Mouse (Mus musculus) heart, embryonic 16.5 days (tissue): ENCODE data around the gene Iqsec3. TPM values are rescaled to one million over a fixed set of nuclear protein-coding genes. Genes with fewer than 3 reads are reported as not detected.

ENCODE experiments used
- ATAC-seq: fragments of 200-750 bp; cut with Nextera tagmentation; replicated peaks from 2 replicates; pipeline ENCODE4 v1.8.0; 2017; ENCODE audit warnings: moderate number of reproducible peaks; ENCODE audit not compliant: insufficient read depth, low FRiP score; ENCODE audit errors: extremely low read depth
- H3K27ac ChIP-seq: fragments of 300-500 bp; sonication (generic); 2 replicates; pipeline ENCODE4 v1.5.1; 2014; ENCODE audit warnings: mild to moderate bottlenecking, low read length, control low read depth, moderate library complexity
- H3K27me3 ChIP-seq: fragments of 300-500 bp; sonication (generic); 2 replicates; pipeline ENCODE4 v1.6.1; 2014; ENCODE audit warnings: low read length, mixed read lengths; ENCODE audit not compliant: control insufficient read depth, insufficient read depth
- H3K36me3 ChIP-seq: fragments of 300-500 bp; sonication (generic); 2 replicates; pipeline ENCODE4 v1.6.1; 2014; ENCODE audit not compliant: control insufficient read depth, insufficient read depth
- H3K4me1 ChIP-seq: fragments of 300-500 bp; sonication (generic); 2 replicates; pipeline ENCODE4 v1.6.1; 2014; ENCODE audit warnings: low read length, mixed read lengths; ENCODE audit not compliant: control insufficient read depth, insufficient read depth
- H3K4me2 ChIP-seq: fragments of 300-500 bp; sonication (generic); 2 replicates; pipeline ENCODE4 v1.6.1; 2014; ENCODE audit warnings: low read depth, mild to moderate bottlenecking, control low read depth, low read length
- H3K4me3 ChIP-seq: fragments of 300-500 bp; sonication (generic); 2 replicates; pipeline ENCODE4 v1.5.1; 2014; ENCODE audit warnings: mild to moderate bottlenecking, control low read depth, low read length
- H3K9ac ChIP-seq: fragments of 300-500 bp; sonication (generic); 2 replicates; pipeline ENCODE4 v1.6.1; 2014; ENCODE audit warnings: low read length, control low read depth
- H3K9me3 ChIP-seq: fragments of 300-500 bp; sonication (generic); replicated peaks from 2 replicates; pipeline ENCODE4 v1.6.1; 2016; ENCODE audit warnings: low read length; ENCODE audit not compliant: control insufficient read depth
- WGBS: fragments of 180-500 bp; shearing (Covaris S2); extraction: QIAGEN DNeasy Blood & Tissue Kit; methylation state at CpG from one replicate; pipeline ENCODE4 v1.1.7; 2014; 5-methylcytosine and 5-hydroxymethylcytosine counted together
- polyA plus RNA-seq: library from polyadenylated mRNA; unstranded; fragments of >200 nt; fragmentation: Nextera tagmentation; extraction: Ambion mirVana; gene quantifications from 2 replicates; pipeline ENCODE4 v1.2.1, GENCODE M21; 2015

Iqsec3 gene
- polyA plus RNA-seq, 1 experiment from 2014 or later, result not detected

GRCm38 (mm10) chr6:121462628-121463340 is 10.7 kb downstream of the Iqsec3 start:
- ATAC-seq, result no peak
- Histone ChIP-seq H3K9me3 (no peaks in the 10 kb centered on the region), H3K4me2 (peak overlapping the region; percentile 8; the same call in 1 of the 2 replicates), H3K27ac (no peak overlapping the region), H3K36me3 (no peaks in the 10 kb centered on the region), H3K4me1 (no peaks in the 10 kb centered on the region), H3K4me3 (no peak overlapping the region), H3K27me3 (peaks cover 14% of the 10 kb centered on the region), H3K9ac (no peak overlapping the region)
- WGBS, result 3% methylated on average over 26 of the region's 28 CpGs

GRCm38 (mm10) chr6:121457381-121457780 is 16.1 kb downstream of the Iqsec3 start:
- no peaks in the 10 kb centered on the region for H3K36me3 ChIP-seq
- H3K9me3 ChIP-seq, result no peaks in the 10 kb centered on the region
- H3K4me3 ChIP-seq, result no peak overlapping the region
- ATAC-seq, result no peak
- no peak overlapping the region for H3K9ac ChIP-seq
- peaks cover 8% of the 10 kb centered on the region; the same call in 1 of the 2 replicates for H3K27me3 ChIP-seq
- no peak overlapping the region for H3K4me2 ChIP-seq
- WGBS, result 48% methylated on average over 8 of the region's 8 CpGs
- no peaks in the 10 kb centered on the region for H3K4me1 ChIP-seq
- no peak overlapping the region for H3K27ac ChIP-seq

GRCm38 (mm10) chr6:121456651-121457050 is 16.8 kb downstream of the Iqsec3 start:
- 60% methylated on average over 3 of the region's 3 CpGs for WGBS

GRCm38 (mm10) chr6:121454549-121455494 is 18.7 kb downstream of the Iqsec3 start:
- H3K4me3 ChIP-seq, result no peak overlapping the region
- H3K27ac ChIP-seq, result no peak overlapping the region
- no peak for ATAC-seq
- peaks cover 7% of the 10 kb centered on the region; the same call in 1 of the 2 replicates for H3K27me3 ChIP-seq
- no peaks in the 10 kb centered on the region for H3K9me3 ChIP-seq
- no peaks in the 10 kb centered on the region for H3K36me3 ChIP-seq
- no peak overlapping the region for H3K4me2 ChIP-seq
- WGBS, result 60% methylated on average over 12 of the region's 12 CpGs
- H3K4me1 ChIP-seq, result no peaks in the 10 kb centered on the region
- no peak overlapping the region for H3K9ac ChIP-seq

More at GRCm38 (mm10) chr6:121456651-121457050, 16.8 kb downstream of the Iqsec3 start:
- Histone ChIP-seq H3K4me3 (no peak overlapping the region), H3K9me3 (no peaks in the 10 kb centered on the region), H3K4me1 (no peaks in the 10 kb centered on the region), H3K9ac (no peak overlapping the region), H3K27me3 (peaks cover 8% of the 10 kb centered on the region; the same call in 1 of the 2 replicates), H3K4me2 (no peak overlapping the region), H3K36me3 (no peaks in the 10 kb centered on the region), H3K27ac (no peak overlapping the region)
- ATAC-seq, result no peak

GRCm38 (mm10) chr6:121453776-121454175 is 19.7 kb downstream of the Iqsec3 start:
- Histone ChIP-seq H3K4me3 (no peak overlapping the region), H3K27ac (no peak overlapping the region), H3K36me3 (no peaks in the 10 kb centered on the region), H3K9me3 (no peaks in the 10 kb centered on the region), H3K4me1 (no peaks in the 10 kb centered on the region), H3K9ac (no peak overlapping the region), H3K27me3 (0 out of 2 replicates have a peak, but pooled peaks cover 2% of the 10 kb centered on the region), H3K4me2 (no peak overlapping the region)
- no peak for ATAC-seq
- 53% methylated on average over 7 of the region's 7 CpGs for WGBS

GRCm38 (mm10) chr6:121451703-121452102 is 21.8 kb downstream of the Iqsec3 start:
- ATAC-seq, result no peak; the same call in 1 of the 2 replicates
- no peaks in the 10 kb centered on the region for H3K9me3 ChIP-seq
- H3K4me1 ChIP-seq, result no peaks in the 10 kb centered on the region
- H3K27me3 ChIP-seq, result peaks cover 3% of the 10 kb centered on the region; the same call in 1 of the 2 replicates
- H3K9ac ChIP-seq, result no peak overlapping the region
- no peaks in the 10 kb centered on the region for H3K36me3 ChIP-seq
- H3K4me2 ChIP-seq, result no peak overlapping the region
- H3K27ac ChIP-seq, result no peak overlapping the region
- no peak overlapping the region for H3K4me3 ChIP-seq
- WGBS, result 63% methylated on average over 3 of the region's 3 CpGs

- WGBS, result 26% methylated on average over 5 of the region's 5 CpGs
- no peak overlapping the region for H3K27ac ChIP-seq
- H3K9ac ChIP-seq, result no peak overlapping the region
- ATAC-seq, result no peak
- H3K4me1 ChIP-seq, result no peaks in the 10 kb centered on the region
- no peaks in the 10 kb centered on the region for H3K9me3 ChIP-seq
- no peak overlapping the region for H3K4me2 ChIP-seq
- H3K36me3 ChIP-seq, result no peaks in the 10 kb centered on the region
- peaks cover 6% of the 10 kb centered on the region; the same call in 1 of the 2 replicates for H3K27me3 ChIP-seq
- H3K4me3 ChIP-seq, result no peak overlapping the region
These were observed 32.7 kb downstream of the Iqsec3 start for GRCm38 (mm10) chr6:121440696-121441220.

- H3K4me1 ChIP-seq, result no peaks in the 10 kb centered on the region
- no peak overlapping the region for H3K4me3 ChIP-seq
- H3K9me3 ChIP-seq, result no peaks in the 10 kb centered on the region
- no peaks in the 10 kb centered on the region for H3K36me3 ChIP-seq
- ATAC-seq, result no peak
- H3K4me2 ChIP-seq, result no peak overlapping the region
- no peak overlapping the region for H3K9ac ChIP-seq
- no peak overlapping the region for H3K27ac ChIP-seq
- WGBS, result 28% methylated on average over 6 of the region's 6 CpGs
- H3K27me3 ChIP-seq, result peaks cover 21% of the 10 kb centered on the region
These were observed 48.6 kb downstream of the Iqsec3 start for GRCm38 (mm10) chr6:121424830-121425229.
